Mouse (Mus musculus) retina, postnatal 7 days (tissue): Measurements from ENCODE around the gene Gm4301.
"Not testable (repeated sequence)": the region's sequence is repeated elsewhere in the genome, so short reads cannot be mapped to it uniquely, and the experiment has no call there.

Experiments
- DNase-seq: peaks from one replicate; pipeline ENCODE4 v3.0.0-alpha.2; 2012; ENCODE audit warnings: low read depth, low spot score

Gene Gm4301

DNA sequence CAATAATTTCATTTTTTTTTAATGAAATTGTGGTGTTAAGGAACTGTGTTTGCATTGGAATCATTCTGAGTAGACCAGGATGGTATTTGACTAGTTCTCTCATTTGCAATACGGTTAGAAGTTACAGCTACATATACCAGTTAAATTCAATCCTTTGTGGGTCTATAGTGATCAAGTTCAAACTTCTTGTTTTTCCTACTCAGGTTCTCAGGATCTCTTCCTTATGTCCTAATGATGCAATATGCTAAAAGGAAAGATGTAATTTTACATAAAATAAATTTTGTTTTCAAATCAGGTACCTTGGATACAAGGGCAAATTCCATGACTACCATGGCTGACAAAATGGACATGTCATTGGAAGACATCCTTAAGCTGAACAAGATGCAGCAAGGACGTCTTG lies at the start of gene Gm4301:
Gm4301 (plus strand) TSS at position 301 of the 400 bp plus-strand sequence.
- not testable (repeated sequence) for DNase-seq

GRCm38 (mm10) chr10:100296105-100296504 lies 39.4 kb upstream of the Gm4301 start:
- DNase-seq: no peak

DNA sequence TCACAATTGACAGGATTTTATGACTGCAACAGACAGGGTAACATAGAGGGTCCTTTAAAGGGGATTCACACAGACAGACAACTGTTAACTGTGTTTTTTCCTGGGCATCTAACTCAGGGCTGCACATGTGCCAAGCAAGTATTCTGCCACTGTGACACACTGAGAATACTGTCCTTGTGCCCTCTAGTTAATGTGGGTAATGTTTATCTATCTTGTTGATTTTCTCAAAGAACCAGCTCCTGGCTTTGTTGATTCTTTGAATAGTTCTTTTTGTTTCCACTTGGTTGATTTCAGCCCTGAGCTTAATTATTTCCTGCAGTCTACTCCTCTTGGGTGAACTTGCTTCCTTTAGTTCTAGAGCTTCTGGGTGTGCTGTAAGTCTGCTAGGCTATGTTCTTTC lies 35.4 kb upstream of the Gm4301 start:
- DNase-seq: not testable (repeated sequence)

DNA sequence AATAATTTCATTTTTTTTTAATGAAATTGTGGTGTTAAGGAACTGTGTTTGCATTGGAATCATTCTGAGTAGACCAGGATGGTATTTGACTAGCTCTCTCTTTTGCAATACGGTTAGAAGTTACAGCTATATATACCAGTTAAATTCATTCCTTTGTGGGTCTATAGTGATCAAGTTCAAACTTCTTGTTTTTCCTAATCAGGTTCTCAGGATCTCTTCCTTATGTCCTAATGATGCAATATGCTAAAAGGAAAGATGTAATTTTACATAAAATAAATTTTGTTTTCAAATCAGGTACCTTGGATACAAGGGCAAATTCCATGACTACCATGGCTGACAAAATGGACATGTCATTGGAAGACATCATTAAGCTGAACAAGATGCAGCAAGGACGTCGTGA lies 5.1 kb downstream of the Gm4301 start, which contains the start of gene Gm4302:
Gm4302 (plus strand) TSS at position 301 of the 400 bp plus-strand sequence.
- not testable (repeated sequence) for DNase-seq

GRCm38 (mm10) chr10:100345672-100346071 lies 10.2 kb downstream of the Gm4301 start, which contains the start of gene Gm4303:
Gene Gm4303 (plus strand): TSS chr10:100345972.
- DNase-seq: not testable (repeated sequence)

GRCm38 (mm10) chr10:100350793-100351192 lies 15.3 kb downstream of the Gm4301 start, which contains the start of gene Gm4305:
Gene Gm4305 (plus strand): TSS chr10:100351093.
- not testable (repeated sequence) for DNase-seq

DNA sequence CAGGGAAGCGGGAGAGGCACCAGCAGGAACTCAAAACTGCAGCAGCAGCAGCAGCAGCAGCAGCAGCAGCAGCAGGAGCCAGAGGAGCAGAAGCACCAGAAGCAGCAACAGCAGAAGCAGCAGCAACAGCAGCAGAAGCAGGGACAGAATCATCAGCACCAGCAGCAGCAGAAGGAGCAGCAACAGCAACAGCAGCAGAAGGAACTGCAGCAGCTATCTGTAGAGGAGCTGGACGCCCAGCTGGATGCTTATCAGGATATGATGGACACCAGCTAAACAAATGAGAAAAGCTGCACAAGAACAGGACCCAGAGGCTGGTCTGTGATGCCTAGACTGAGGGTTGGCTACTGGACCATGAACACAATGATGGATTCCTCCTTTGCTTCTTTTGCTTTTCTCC lies 21.4 kb downstream of the Gm4301 start:
- DNase-seq: not testable (repeated sequence)

DNA sequence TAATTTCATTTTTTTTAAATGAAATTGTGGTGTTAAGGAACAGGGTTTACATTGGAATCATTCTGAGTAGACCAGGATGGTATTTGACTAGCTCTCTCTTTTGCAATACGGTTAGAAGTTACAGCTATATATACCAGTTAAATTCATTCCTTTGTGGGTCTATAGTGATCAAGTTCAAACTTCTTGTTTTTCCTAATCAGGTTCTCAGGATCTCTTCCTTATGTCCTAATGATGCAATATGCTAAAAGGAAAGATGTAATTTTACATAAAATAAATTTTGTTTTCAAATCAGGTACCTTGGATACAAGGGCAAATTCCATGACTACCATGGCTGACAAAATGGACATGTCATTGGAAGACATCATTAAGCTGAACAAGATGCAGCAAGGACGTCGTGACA lies 25.6 kb downstream of the Gm4301 start, which contains the start of gene Gm4307:
Gm4307 (plus strand) TSS at position 301 of the 400 bp plus-strand sequence.
- not testable (repeated sequence) for DNase-seq

DNA sequence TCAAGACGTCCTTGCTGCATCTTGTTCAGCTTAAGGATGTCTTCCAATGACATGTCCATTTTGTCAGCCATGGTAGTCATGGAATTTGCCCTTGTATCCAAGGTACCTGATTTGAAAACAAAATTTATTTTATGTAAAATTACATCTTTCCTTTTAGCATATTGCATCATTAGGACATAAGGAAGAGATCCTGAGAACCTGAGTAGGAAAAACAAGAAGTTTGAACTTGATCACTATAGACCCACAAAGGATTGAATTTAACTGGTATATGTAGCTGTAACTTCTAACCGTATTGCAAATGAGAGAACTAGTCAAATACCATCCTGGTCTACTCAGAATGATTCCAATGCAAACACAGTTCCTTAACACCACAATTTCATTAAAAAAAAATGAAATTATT lies 47.0 kb downstream of the Gm4301 start, which contains the start of gene Gm4312:
Gm4312 (minus strand) TSS at position 101 of the 400 bp plus-strand sequence.
- DNase-seq: not testable (repeated sequence)
